Mouse (Mus musculus) CH12.LX (cell line): ENCODE results near the gene Ube2ql1. TPM values are rescaled to one million over a fixed set of nuclear protein-coding genes. Genes with fewer than 3 reads are reported as not detected.

Experiments
- DNase-seq: peaks from one replicate; pipeline ENCODE4 v3.0.0-alpha.2; 2013; ENCODE audit errors: extremely low read depth
- H3K27ac ChIP-seq: 2 replicates; pipeline ENCODE4 v1.5.1; 2012; ENCODE audit warnings: low read depth, mild to moderate bottlenecking, control low read depth, moderate library complexity; ENCODE audit not compliant: insufficient read depth
- H3K27me3 ChIP-seq: replicated peaks from 2 replicates; pipeline ENCODE3; 2012; ENCODE audit warnings: inconsistent platforms
- H3K36me3 ChIP-seq, 2 experiments: replicated peaks in 1 of 2; 2 replicates each; pipeline versions ENCODE3 to v1.6.1; 2012; ENCODE audit warnings: inconsistent platforms in 1 of 2, low read length in 1 of 2, mild to moderate bottlenecking in 1 of 2, mixed read lengths in 1 of 2, moderate library complexity in 1 of 2; ENCODE audit not compliant: control insufficient read depth in 1 of 2, insufficient read depth in 1 of 2
- H3K4me1 ChIP-seq, 2 experiments: 2 replicates each; pipeline ENCODE4 v1.6.1; 2012; ENCODE audit warnings: inconsistent platforms in 1 of 2, moderate library complexity in 1 of 2; ENCODE audit not compliant: insufficient read depth in 2 of 2, control insufficient read depth in 1 of 2
- H3K4me2 ChIP-seq: 2 replicates; pipeline ENCODE4 v1.6.1; 2012; ENCODE audit warnings: low read depth, mild to moderate bottlenecking, control low read depth; ENCODE audit not compliant: poor library complexity, insufficient read depth, severe bottlenecking
- H3K4me3 ChIP-seq, 3 experiments: fragments of 150-350 bp in 1 of 3; sonication (generic) in 1 of 3; replicated peaks in 1 of 3; 2 replicates each; pipeline versions ENCODE3 to v1.5.1; 2011 to 2012; ENCODE audit warnings: low read depth in 2 of 3, low read length in 2 of 3, mild to moderate bottlenecking in 2 of 3, moderate library complexity in 2 of 3, control low read depth in 1 of 3, improper control_type of control experiment in 1 of 3, inconsistent platforms in 1 of 3, mixed read lengths in 1 of 3; ENCODE audit not compliant: poor library complexity in 1 of 3
- H3K79me2 ChIP-seq: replicated peaks from 2 replicates; pipeline ENCODE4 v1.6.1; 2012; ENCODE audit warnings: mild to moderate bottlenecking, moderate library complexity; ENCODE audit not compliant: control insufficient read depth, poor library complexity, insufficient read depth, severe bottlenecking; ENCODE audit errors: extremely low read depth
- H3K9ac ChIP-seq: 2 replicates; pipeline ENCODE4 v1.6.1; 2012; ENCODE audit warnings: low read depth, mild to moderate bottlenecking, control low read depth, moderate library complexity; ENCODE audit not compliant: insufficient read depth
- H3K9me3 ChIP-seq: replicated peaks from 2 replicates; pipeline ENCODE3; 2012; ENCODE audit warnings: low read length, inconsistent platforms, mixed read lengths
- BHLHE40 ChIP-seq: IDR thresholded peaks from 2 replicates; pipeline ENCODE4 v1.6.1; 2011; ENCODE audit warnings: mild to moderate bottlenecking, low read depth, low read length, improper control_type of control experiment
- ELF1 ChIP-seq: IDR thresholded peaks from 2 replicates; pipeline ENCODE4 v1.6.1; 2014; ENCODE audit warnings: low read depth, mild to moderate bottlenecking, inconsistent platforms, low read length, improper control_type of control experiment
- HCFC1 ChIP-seq: IDR thresholded peaks from 2 replicates; pipeline ENCODE4 v1.6.1; 2012; ENCODE audit warnings: low read depth, mild to moderate bottlenecking, inconsistent platforms, low read length, improper control_type of control experiment
- JUND ChIP-seq: conservative IDR thresholded peaks from 2 replicates; pipeline ENCODE4 v1.6.1; 2011; ENCODE audit warnings: low read depth, low read length, improper control_type of control experiment
- MEF2A ChIP-seq: IDR thresholded peaks from 2 replicates; pipeline ENCODE4 v1.6.1; 2014; ENCODE audit warnings: low read depth, mild to moderate bottlenecking, inconsistent platforms, low read length, improper control_type of control experiment, borderline replicate concordance
- NELFE ChIP-seq: IDR thresholded peaks from 2 replicates; pipeline ENCODE4 v1.6.1; 2011; ENCODE audit warnings: low read depth, low read length, improper control_type of control experiment
- NRF1 ChIP-seq: IDR thresholded peaks from 2 replicates; pipeline ENCODE4 v1.6.1; 2014; ENCODE audit warnings: low read depth, mild to moderate bottlenecking, inconsistent platforms, low read length, improper control_type of control experiment, moderate library complexity
- PAX5 ChIP-seq: IDR thresholded peaks from 2 replicates; pipeline ENCODE4 v1.6.1; 2012; ENCODE audit warnings: low read length, inconsistent platforms, mixed read lengths
- TCF12 ChIP-seq: IDR thresholded peaks from 2 replicates; pipeline ENCODE4 v1.6.1; 2014; ENCODE audit warnings: low read depth, mild to moderate bottlenecking, inconsistent platforms, low read length, improper control_type of control experiment
- UBTF ChIP-seq: IDR thresholded peaks from 2 replicates; pipeline ENCODE4 v1.6.1; 2012; ENCODE audit warnings: low read depth, mild to moderate bottlenecking, inconsistent platforms, low read length, improper control_type of control experiment, moderate library complexity
- USF2 ChIP-seq: conservative IDR thresholded peaks from 2 replicates; pipeline ENCODE4 v1.6.1; 2011; ENCODE audit warnings: low read depth, low read length, improper control_type of control experiment
- ZKSCAN1 ChIP-seq: IDR thresholded peaks from 2 replicates; pipeline ENCODE4 v1.6.1; 2012; ENCODE audit warnings: low read depth, inconsistent platforms, low read length, improper control_type of control experiment, borderline replicate concordance
- dilution Hi-C: fragments of 300-500 bp; cut with MboI; formaldehyde crosslinking; loops from 2 replicates; pipeline ENCODE4 v1.14.3; 2020; ENCODE audit warnings: low sequenced_read_pairs; ENCODE audit not compliant: extremely low pct_unique_long_range_greater_than_20kb, extremely low pct_ligation_motif_present
- in situ Hi-C: fragments of 300-500 bp; cut with MboI; formaldehyde crosslinking; loops from 3 replicates; pipeline ENCODE4 v1.14.3; 2019; ENCODE audit warnings: low sequenced_read_pairs, low pct_ligation_motif_present, low pct_unique_long_range_greater_than_20kb, mixed read lengths
- polyA plus RNA-seq: library from polyadenylated mRNA; unstranded; fragments of >175 nt; gene quantifications from 2 replicates; pipeline ENCODE4 v1.2.1, GENCODE M21; 2012; ENCODE audit warnings: low read depth; ENCODE audit not compliant: insufficient read length
- total RNA-seq, 2 experiments: library from RNA; depleted of rRNA; stranded (reverse); fragments of 300-350 nt in 1 of 2; fragments of >200 nt in 1 of 2; gene quantifications; 2 replicates each; pipeline ENCODE4 v1.2.3; 2012 to 2014

The Ube2ql1 gene
- total and polyA plus RNA-seq, 3 experiments: not detected

GRCm38 (mm10) chr13:69740331-69741285 lies 919 bp upstream of the Ube2ql1 start:
- dilution Hi-C loops: no loop called here
- TF ChIP-seq ZKSCAN1 (no peak), JUND (no peak), TCF12 (no peak), MEF2A (no peak), HCFC1 (no peak), NELFE (no peak)
- no peak overlapping the region for H3K27ac ChIP-seq
- H3K4me2 ChIP-seq: no peak overlapping the region
- H3K27me3 ChIP-seq: no peaks in the 10 kb centered on the region
- in situ Hi-C loops: no loop called here
- H3K4me3 ChIP-seq: no peak overlapping the region
- no peak for DNase-seq
- H3K36me3 ChIP-seq: no peaks in the 10 kb centered on the region
- peaks cover 30% of the 10 kb centered on the region for H3K9me3 ChIP-seq
- H3K4me1 ChIP-seq: no peaks in the 10 kb centered on the region
- H3K79me2 ChIP-seq: no peaks in the 10 kb centered on the region
- H3K9ac ChIP-seq: no peak overlapping the region

- Histone ChIP-seq H3K4me1 (no peaks in the 10 kb centered on the region), H3K4me3 (no peak overlapping the region), H3K36me3 (no peaks in the 10 kb centered on the region), H3K4me2 (no peak overlapping the region), H3K79me2 (no peaks in the 10 kb centered on the region), H3K9ac (no peak overlapping the region), H3K27me3 (peaks cover 7% of the 10 kb centered on the region), H3K9me3 (peaks cover 28% of the 10 kb centered on the region), H3K27ac (no peak overlapping the region)
- TF ChIP-seq UBTF: no peak
- TF ChIP-seq NRF1: no peak
- TF ChIP-seq PAX5: no peak
- no peak for TF ChIP-seq BHLHE40
- no peak for TF ChIP-seq USF2
- no peak for TF ChIP-seq ELF1
- DNase-seq: no peak
- dilution Hi-C loops: no loop called here
- in situ Hi-C loops: no loop called here
Observed at GRCm38 (mm10) chr13:69739091-69739758, 464 bp downstream of the Ube2ql1 start.
